Mouse (Mus musculus): Measurements from ENCODE around the gene Krt80.
A peak's percentile ranks its signal among the peaks of the same experiment; 100 is the strongest.
"Not testable (repeated sequence)": the region's sequence is repeated elsewhere in the genome, so short reads cannot be mapped to it uniquely, and the experiment has no call there.

Gene Krt80

GRCm38 (mm10) chr15:101338359-101338758, 31.6 kb downstream of the Krt80 start:
- peak; percentile 33 for DNase-seq

- peak; percentile 32 for DNase-seq
These were observed 33.3 kb downstream of the Krt80 start for GRCm38 (mm10) chr15:101336474-101337174.

GRCm38 (mm10) chr15:101333648-101334047, 36.3 kb downstream of the Krt80 start:
- DNase-seq = no peak

- DNase-seq = no peak
These were observed 36.8 kb downstream of the Krt80 start for GRCm38 (mm10) chr15:101333165-101333564.

GRCm38 (mm10) chr15:101332370-101332769, 37.6 kb downstream of the Krt80 start:
- DNase-seq = no peak

- no peak for DNase-seq
These were observed 38.9 kb downstream of the Krt80 start for GRCm38 (mm10) chr15:101331090-101331489.

GRCm38 (mm10) chr15:101329564-101329892, 40.4 kb downstream of the Krt80 start:
- no peak for DNase-seq

- no peak for DNase-seq
These were observed 40.9 kb downstream of the Krt80 start for GRCm38 (mm10) chr15:101328876-101329563.

GRCm38 (mm10) chr15:101327282-101327681, 42.7 kb downstream of the Krt80 start:
- DNase-seq = peak; percentile 83

- DNase-seq = no peak
These were observed 43.9 kb downstream of the Krt80 start for GRCm38 (mm10) chr15:101325991-101326534.

- not testable (repeated sequence) for DNase-seq
These were observed 45.6 kb downstream of the Krt80 start for GRCm38 (mm10) chr15:101324409-101324808.

GRCm38 (mm10) chr15:101323511-101323910, 46.5 kb downstream of the Krt80 start:
- no peak for DNase-seq

GRCm38 (mm10) chr15:101322640-101323039, 47.3 kb downstream of the Krt80 start:
- DNase-seq = no peak

GRCm38 (mm10) chr15:101322106-101322505, 47.9 kb downstream of the Krt80 start:
- DNase-seq = no peak

GRCm38 (mm10) chr15:101321126-101321525, 48.8 kb downstream of the Krt80 start:
- no peak for DNase-seq

GRCm38 (mm10) chr15:101320618-101321041, 49.3 kb downstream of the Krt80 start:
- peak; percentile 67 for DNase-seq

- DNase-seq = no peak
These were observed 49.8 kb downstream of the Krt80 start for GRCm38 (mm10) chr15:101320010-101320617.

GRCm38 (mm10) chr15:101318889-101319765, 50.8 kb downstream of the Krt80 start:
- DNase-seq = peak; percentile 55

GRCm38 (mm10) chr15:101317814-101318500, 52.0 kb downstream of the Krt80 start:
- peak; percentile 22 for DNase-seq

- no peak for DNase-seq
These were observed 52.8 kb downstream of the Krt80 start for GRCm38 (mm10) chr15:101316913-101317813.

Measured in kidney, adult 9 months (tissue).